Mouse (Mus musculus) testis, adult 2 months (tissue): ENCODE results near the gene Snx29.

Experiments
- CTCF ChIP-seq: fragments of 200-500 bp; IDR thresholded peaks from 2 replicates; pipeline ENCODE4 v1.5.1; 2012; ENCODE audit warnings: low read depth, mild to moderate bottlenecking, inconsistent platforms, low read length, moderate library complexity; ENCODE audit not compliant: control insufficient read depth, insufficient read depth, insufficient replicate concordance
- POLR2A ChIP-seq: fragments of 200-500 bp; IDR thresholded peaks from 2 replicates; pipeline ENCODE4 v1.6.1; 2012; ENCODE audit warnings: low read depth, mild to moderate bottlenecking, inconsistent platforms, low read length, moderate library complexity; ENCODE audit not compliant: control insufficient read depth

DNA sequence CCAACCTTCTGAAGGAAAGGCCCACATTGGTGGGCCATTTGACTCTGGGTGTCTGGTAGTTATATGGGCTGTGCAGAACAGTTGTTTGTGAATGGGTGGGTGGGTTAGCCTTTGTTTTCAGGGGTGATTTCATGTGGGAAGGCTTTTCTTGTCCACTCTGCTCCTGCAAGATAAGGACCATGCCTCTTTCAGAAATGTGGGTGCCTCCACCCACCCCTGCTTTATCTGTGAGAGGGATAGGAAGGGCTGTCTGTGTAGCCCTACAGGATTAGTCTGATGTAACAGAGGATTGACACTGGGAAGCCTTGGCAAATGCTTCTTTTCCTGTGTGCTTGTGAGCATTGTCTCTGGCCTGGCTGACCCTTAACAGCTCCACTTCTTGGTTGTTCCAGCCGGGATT lies 99.5 kb downstream of the Snx29 start:
- TF ChIP-seq CTCF (no peak), POLR2A (no peak)
